Mouse (Mus musculus): ENCODE results near the gene Wfdc5. TPM values are rescaled to one million over a fixed set of nuclear protein-coding genes. Genes with fewer than 3 reads are reported as not detected.

Wfdc5 gene
- polyA plus RNA-seq, 1 experiment from 2014 or later, result not detected

DNA sequence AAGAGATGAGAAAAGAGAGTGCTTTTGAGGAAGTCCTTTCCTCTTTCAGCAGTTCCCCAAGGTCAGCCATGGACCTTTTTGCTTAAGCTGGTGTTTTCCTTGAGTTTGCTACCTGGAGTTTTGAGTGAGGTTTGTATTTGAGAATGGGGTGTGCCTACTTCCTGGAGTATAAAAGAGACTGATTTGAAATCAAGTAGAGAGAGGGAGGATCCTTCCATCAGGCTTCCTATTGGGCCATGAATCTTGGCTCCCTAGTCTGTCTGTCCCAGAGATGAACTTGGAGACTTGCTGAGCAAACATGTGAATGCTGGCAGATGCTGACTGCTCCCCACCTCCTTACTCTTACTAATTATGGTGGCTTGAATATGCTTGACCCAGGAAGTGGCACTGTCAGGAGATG, 9.7 kb upstream of the Wfdc5 start:
- H3K27me3 ChIP-seq (replicated peaks), result no peaks in the 10 kb centered on the region
- no peak for ATAC-seq (replicated peaks)
- no peaks in the 10 kb centered on the region for H3K36me3 ChIP-seq (replicated peaks)
- H3K4me2 ChIP-seq, result no peak overlapping the region
- H3K9ac ChIP-seq, result no peak overlapping the region
- H3K4me3 ChIP-seq, result no peak overlapping the region
- H3K4me1 ChIP-seq, result no peaks in the 10 kb centered on the region
- H3K9me3 ChIP-seq, result no peaks in the 10 kb centered on the region
- no peak overlapping the region for H3K27ac ChIP-seq

DNA sequence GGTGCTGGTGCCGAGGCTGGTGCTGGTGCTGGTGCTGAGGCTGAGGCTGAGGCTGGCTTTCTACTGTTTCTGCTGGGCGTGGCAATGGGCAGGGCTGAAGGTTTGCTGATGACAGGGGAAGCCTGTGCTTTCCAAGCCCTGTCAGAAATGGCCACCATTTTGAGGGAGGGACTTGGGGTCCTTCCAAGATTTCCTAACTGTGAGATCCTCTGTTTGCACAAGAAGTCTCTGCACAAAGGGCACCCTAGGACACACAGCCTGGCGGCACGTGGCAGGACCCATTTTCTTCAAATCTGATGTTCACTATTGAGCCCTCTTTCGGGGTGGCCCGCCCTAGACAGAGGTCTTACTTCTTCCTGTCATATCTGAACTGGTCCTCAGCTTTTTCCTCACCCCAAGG, 8.0 kb upstream of the Wfdc5 start, which contains the start of gene Wfdc12:
TSS of gene Wfdc12 (minus strand) at position 33 of the 400 bp plus-strand sequence.
- H3K36me3 ChIP-seq (replicated peaks), result no peaks in the 10 kb centered on the region
- H3K9ac ChIP-seq, result no peak within 1 kb of the TSS
- no peak within 1 kb of the TSS for H3K4me2 ChIP-seq
- H3K27me3 ChIP-seq (replicated peaks), result no peaks in the 10 kb centered on the region
- H3K27ac ChIP-seq, result no peak within 1 kb of the TSS
- no peak for ATAC-seq (replicated peaks)
- H3K4me3 ChIP-seq, result no peak within 1 kb of the TSS
- no peaks in the 10 kb centered on the region for H3K4me1 ChIP-seq
- WGBS, result 89% methylated on average over 6 of the region's 6 CpGs
- no peaks in the 10 kb centered on the region for H3K9me3 ChIP-seq

DNA sequence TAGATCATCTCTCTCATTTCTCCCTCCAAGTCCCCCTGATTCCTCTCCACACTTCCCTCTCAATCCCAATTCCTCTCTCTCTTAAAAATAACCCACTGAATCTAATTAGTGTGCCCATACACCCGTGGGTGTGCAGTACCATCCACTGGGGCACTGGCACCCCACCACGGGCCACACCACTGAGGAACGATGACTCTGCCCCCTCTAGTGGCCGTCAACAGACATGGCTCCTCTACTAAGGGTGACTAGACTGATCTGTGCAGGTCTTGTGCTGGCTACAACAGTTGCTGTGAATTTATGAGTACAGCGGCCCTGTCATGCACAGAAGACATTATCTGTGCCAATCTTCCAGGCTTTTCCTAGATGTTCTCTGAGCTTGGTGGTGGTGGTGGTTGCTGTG, 6.2 kb upstream of the Wfdc5 start:
- H3K9me3 ChIP-seq, result no peaks in the 10 kb centered on the region
- no peaks in the 10 kb centered on the region for H3K4me1 ChIP-seq
- no peak overlapping the region for H3K27ac ChIP-seq
- H3K4me2 ChIP-seq, result no peak overlapping the region
- WGBS, result 31% methylated on average over 5 of the region's 5 CpGs
- no peak for ATAC-seq (replicated peaks)
- H3K4me3 ChIP-seq, result no peak overlapping the region
- no peaks in the 10 kb centered on the region for H3K27me3 ChIP-seq (replicated peaks)
- no peak overlapping the region for H3K9ac ChIP-seq
- H3K36me3 ChIP-seq (replicated peaks), result no peaks in the 10 kb centered on the region

DNA sequence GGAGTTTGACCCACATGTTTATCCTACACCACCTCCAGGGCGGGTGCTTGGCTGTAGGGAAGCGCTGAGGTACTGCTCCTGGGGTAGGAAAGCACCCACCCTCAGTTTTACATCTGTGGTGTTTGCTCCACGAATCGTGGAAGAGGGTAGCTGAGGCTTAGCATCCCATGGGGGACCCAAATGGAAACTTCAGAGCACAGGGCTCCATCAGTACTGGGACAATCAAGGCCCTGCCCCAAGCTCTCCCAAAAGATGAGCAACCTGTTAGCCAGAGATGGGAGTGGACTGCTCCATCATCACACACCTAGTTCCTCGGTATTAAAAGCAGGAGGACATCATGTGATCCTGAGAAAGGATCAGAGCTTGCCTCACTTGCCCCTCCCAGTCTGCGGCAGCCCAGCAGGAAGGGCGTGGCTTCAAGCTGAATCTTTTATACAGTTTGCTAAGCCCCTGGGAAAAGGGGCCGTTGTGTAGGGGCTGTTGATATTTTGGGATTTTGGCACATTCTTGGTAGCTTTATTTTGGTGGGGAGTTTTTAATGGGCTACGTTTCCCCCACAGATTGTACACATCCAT, 1.7 kb upstream of the Wfdc5 start:
- no peaks in the 10 kb centered on the region for H3K27me3 ChIP-seq (replicated peaks)
- no peak overlapping the region for H3K27ac ChIP-seq
- H3K4me2 ChIP-seq, result no peak overlapping the region
- no peaks in the 10 kb centered on the region for H3K36me3 ChIP-seq (replicated peaks)
- H3K9me3 ChIP-seq, result no peaks in the 10 kb centered on the region
- H3K4me3 ChIP-seq, result no peak overlapping the region
- no peak overlapping the region for H3K9ac ChIP-seq
- ATAC-seq (replicated peaks), result no peak
- no peaks in the 10 kb centered on the region for H3K4me1 ChIP-seq
- WGBS, result 41% methylated on average over 9 of the region's 9 CpGs

DNA sequence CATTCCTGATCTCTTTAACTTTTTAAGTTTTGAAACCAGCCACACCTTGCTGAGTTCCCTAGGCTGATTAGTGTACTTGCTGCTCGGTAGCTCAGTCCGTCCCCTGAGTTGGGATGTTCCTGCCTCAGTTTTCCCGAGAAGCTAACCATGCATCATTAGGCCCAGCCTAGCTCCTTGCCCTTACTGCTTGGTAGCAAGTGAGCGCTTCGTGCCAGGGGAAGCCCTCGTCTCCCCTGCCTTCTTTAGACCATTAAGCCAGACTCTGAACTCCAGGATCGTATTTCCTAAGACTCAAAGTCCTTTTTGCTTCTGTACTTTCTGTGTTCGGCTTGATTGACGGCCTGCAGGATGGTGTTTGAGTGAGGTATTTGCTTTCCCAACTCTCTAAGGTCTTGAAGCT, 798 bp upstream of the Wfdc5 start:
- H3K4me2 ChIP-seq, result no peak overlapping the region
- H3K9ac ChIP-seq, result no peak overlapping the region
- ATAC-seq (replicated peaks), result no peak
- H3K27me3 ChIP-seq (replicated peaks), result no peaks in the 10 kb centered on the region
- no peaks in the 10 kb centered on the region for H3K4me1 ChIP-seq
- no peaks in the 10 kb centered on the region for H3K36me3 ChIP-seq (replicated peaks)
- H3K27ac ChIP-seq, result no peak overlapping the region
- H3K4me3 ChIP-seq, result no peak overlapping the region
- H3K9me3 ChIP-seq, result no peaks in the 10 kb centered on the region
- WGBS, result 72% methylated on average over 9 of the region's 9 CpGs

DNA sequence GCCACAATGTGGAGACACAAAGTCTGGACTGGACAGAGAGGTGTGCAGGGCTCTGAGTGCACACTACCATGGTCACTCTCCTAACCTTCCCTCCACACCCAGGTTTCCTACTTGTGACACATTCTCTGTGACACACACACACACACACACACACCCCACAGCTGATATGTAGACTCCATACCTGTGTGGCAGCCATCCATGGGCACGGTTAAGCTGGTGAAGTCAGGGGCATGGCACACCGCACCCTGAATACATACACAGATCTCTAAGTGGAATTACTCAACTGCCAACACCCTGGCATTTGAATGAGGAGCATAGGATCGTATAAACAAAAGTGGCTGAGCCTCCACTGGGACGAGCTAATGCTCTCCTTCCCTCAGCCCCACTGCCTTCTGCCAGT, 1.8 kb downstream of the Wfdc5 start:
- no peaks in the 10 kb centered on the region for H3K9me3 ChIP-seq
- no peaks in the 10 kb centered on the region for H3K36me3 ChIP-seq (replicated peaks)
- H3K9ac ChIP-seq, result no peak overlapping the region
- no peak overlapping the region for H3K4me3 ChIP-seq
- no peak for ATAC-seq (replicated peaks)
- no peak overlapping the region for H3K4me2 ChIP-seq
- H3K27me3 ChIP-seq (replicated peaks), result no peaks in the 10 kb centered on the region
- no peak overlapping the region for H3K27ac ChIP-seq
- no peaks in the 10 kb centered on the region for H3K4me1 ChIP-seq
- 82% methylated on average over 4 of the region's 4 CpGs for WGBS

DNA sequence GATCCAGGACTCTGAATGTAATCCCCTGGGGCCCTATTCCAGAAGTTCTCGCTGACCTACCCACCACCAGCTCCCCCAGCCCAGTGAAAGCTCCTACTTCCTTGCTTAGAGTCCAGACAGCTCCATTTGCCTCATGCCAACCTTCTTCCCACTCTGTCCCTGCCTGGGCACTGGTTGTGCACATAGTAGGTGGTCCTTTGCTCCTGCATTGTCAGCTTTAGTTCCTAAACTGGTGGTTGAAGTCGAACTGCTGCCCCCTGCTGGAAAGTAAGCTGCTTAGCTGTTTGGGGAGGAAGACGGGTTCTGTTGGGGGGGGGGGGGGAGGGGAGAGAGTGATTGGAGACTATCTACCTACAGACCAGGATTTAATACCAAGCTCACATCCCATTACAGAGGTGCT, 2.4 kb downstream of the Wfdc5 start:
- Histone ChIP-seq H3K36me3 (replicated peaks) (no peaks in the 10 kb centered on the region), H3K9me3 (no peaks in the 10 kb centered on the region), H3K4me3 (no peak overlapping the region), H3K9ac (no peak overlapping the region), H3K4me2 (no peak overlapping the region), H3K27me3 (replicated peaks) (no peaks in the 10 kb centered on the region), H3K4me1 (no peaks in the 10 kb centered on the region), H3K27ac (no peak overlapping the region)
- no peak for ATAC-seq (replicated peaks)
- 38% methylated on average over 3 of the region's 3 CpGs for WGBS

DNA sequence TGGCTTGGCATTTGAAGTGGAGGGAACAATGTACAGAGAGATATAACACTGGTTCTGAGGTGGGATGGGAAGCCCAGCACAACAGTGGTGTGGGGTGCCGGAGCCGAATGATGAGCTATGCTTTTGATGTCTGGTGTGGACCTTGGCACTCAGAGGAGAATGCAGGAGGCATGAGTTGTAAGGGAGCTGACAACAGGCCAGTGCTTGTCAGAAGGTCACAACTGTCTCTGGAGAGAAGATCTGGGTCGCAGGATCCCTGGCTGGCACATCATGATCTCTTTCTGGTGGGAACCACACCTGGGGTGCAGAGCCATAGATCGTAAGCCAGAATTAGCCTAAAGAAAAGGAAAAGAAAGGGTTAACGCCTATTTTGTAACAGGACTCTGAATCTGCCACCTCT, 4.7 kb downstream of the Wfdc5 start:
- no peak for ATAC-seq (replicated peaks)
- WGBS, result 82% methylated on average over 5 of the region's 5 CpGs
- Histone ChIP-seq H3K9ac (no peak overlapping the region), H3K9me3 (no peaks in the 10 kb centered on the region), H3K27ac (no peak overlapping the region), H3K4me3 (no peak overlapping the region), H3K4me1 (no peaks in the 10 kb centered on the region), H3K36me3 (replicated peaks) (no peaks in the 10 kb centered on the region), H3K27me3 (replicated peaks) (0 out of 2 replicates have a peak, but pooled peaks cover 3% of the 10 kb centered on the region), H3K4me2 (no peak overlapping the region)

DNA sequence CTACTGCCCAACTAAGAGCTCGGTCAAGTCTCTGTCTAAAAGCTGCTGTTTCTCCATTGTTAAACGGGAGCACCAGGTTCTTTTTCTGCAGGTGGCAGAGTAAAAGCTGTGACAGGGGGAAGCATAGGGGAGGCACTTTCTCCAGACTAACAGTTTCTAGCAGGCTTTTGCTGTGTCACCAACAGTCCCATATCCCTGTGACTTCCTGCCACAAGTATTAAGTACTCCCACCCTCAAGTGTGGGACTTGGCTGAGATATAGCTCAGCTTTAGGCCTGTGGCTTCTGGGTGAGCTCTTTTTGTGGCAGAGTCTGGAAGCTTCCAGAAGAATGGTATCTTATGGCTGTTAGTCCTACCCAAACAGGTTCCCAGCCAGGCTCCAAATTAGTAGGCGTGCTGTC, 6.7 kb downstream of the Wfdc5 start:
- Histone ChIP-seq H3K9me3 (no peaks in the 10 kb centered on the region), H3K36me3 (replicated peaks) (no peaks in the 10 kb centered on the region), H3K9ac (no peak overlapping the region), H3K27ac (no peak overlapping the region), H3K4me3 (no peak overlapping the region), H3K4me2 (no peak overlapping the region), H3K27me3 (replicated peaks) (peaks cover 14% of the 10 kb centered on the region), H3K4me1 (peaks cover 9% of the 10 kb centered on the region)
- ATAC-seq (replicated peaks), result no peak
- 75% methylated on average over 3 of the region's 3 CpGs for WGBS

DNA sequence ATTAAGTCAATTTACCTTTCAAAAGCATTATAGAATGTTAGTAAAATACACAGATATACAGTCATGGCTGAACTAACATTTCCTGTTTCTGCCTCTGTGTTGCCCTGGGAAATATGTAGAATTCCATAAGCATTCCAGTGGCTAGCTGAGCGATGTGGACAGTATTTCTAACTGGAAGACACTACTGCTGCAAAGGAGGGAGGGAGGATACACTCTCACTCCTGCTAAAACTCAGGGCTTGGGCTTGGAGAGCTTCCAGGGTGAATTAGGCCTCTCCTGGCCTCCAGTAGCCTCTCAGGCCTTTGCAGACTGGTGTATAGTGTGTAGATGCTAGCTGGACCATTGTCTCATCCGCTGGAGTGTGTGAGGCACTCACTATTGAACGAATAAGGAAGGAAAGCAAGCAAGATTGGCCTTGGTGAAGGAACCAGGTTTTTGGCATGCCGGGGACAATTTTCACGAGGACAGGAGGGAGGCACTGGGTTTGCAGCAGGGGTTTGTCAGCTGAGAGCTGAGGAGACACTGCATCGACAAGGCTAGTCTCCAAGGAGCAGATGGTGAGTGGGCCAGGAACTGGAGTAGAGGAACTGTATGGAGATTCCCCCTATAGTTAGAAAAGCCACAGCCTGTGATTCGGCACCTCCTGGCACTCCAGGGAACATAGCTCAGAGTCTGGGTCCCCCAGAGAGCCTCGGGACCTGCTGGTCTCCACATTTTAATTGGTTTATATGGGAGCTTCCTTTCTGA, 7.7 kb downstream of the Wfdc5 start:
- Histone ChIP-seq H3K36me3 (replicated peaks) (no peaks in the 10 kb centered on the region), H3K9ac (no peak overlapping the region), H3K27me3 (replicated peaks) (peaks cover 24% of the 10 kb centered on the region), H3K4me1 (peaks cover 19% of the 10 kb centered on the region), H3K9me3 (no peaks in the 10 kb centered on the region), H3K27ac (no peak overlapping the region), H3K4me2 (no peak overlapping the region), H3K4me3 (no peak overlapping the region)
- ATAC-seq (replicated peaks), result no peak
- 75% methylated on average over 8 of the region's 8 CpGs for WGBS

DNA sequence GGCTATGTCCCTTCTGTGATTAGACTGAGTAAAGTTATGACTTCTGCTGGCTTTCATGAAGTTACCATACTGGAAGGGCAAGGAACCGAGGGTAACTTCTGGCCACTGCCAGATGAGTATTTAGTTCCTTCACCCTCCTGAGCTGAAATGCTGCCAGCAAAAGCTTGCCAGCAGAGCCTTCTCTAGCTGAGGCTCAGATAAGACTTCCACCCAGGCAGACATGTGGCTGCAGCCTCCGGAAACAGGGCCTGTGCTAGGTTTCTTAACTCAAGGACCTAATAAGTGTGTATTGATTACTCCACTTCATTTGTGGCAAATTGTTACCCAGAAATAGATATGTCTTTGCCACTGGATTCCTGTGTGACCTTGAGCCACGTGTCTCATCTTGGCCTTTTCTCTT, 9.1 kb downstream of the Wfdc5 start:
- Histone ChIP-seq H3K4me3 (no peak overlapping the region), H3K4me2 (no peak overlapping the region), H3K27ac (no peak overlapping the region), H3K9me3 (no peaks in the 10 kb centered on the region), H3K36me3 (replicated peaks) (no peaks in the 10 kb centered on the region), H3K4me1 (peaks cover 23% of the 10 kb centered on the region), H3K27me3 (replicated peaks) (peaks cover 39% of the 10 kb centered on the region), H3K9ac (no peak overlapping the region)
- ATAC-seq (replicated peaks), result no peak
- WGBS, result 81% methylated on average over 3 of the region's 3 CpGs

DNA sequence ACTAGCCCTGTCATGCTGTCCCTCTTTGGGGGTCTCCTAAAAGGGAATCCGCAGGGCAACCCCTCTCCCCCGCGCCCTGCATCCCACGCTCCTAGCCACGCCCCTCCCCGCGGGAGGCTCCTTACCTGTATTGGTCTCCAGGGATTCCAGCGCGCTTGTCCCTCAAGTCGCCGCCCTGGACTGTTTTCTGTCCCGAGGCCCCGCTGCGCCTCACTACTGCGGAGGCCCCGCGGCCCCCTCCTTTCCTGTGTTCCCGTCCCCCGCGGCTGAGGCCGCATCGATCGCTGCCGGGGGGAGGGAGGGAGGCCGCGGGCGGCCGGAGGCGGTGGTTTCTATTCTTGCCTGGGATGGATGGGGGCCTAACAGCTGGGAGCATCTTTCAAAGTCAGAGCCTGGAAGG, 11.6 kb downstream of the Wfdc5 start, which contains the start of gene Kcns1:
TSS of gene Kcns1 (minus strand) at position 212 of the 400 bp plus-strand sequence.
- H3K4me1 ChIP-seq, result peaks cover 30% of the 10 kb centered on the region
- no peaks in the 10 kb centered on the region for H3K36me3 ChIP-seq (replicated peaks)
- no peak for ATAC-seq (replicated peaks)
- no peaks in the 10 kb centered on the region for H3K9me3 ChIP-seq
- 1% methylated on average over 28 of the region's 29 CpGs for WGBS
- peaks cover 63% of the 10 kb centered on the region for H3K27me3 ChIP-seq (replicated peaks)
- H3K4me3 ChIP-seq, result peak within 1 kb of the TSS; percentile 36
- H3K27ac ChIP-seq, result no peak within 1 kb of the TSS
- H3K9ac ChIP-seq, result peak within 1 kb of the TSS; percentile 23
- H3K4me2 ChIP-seq, result peak within 1 kb of the TSS; percentile 67

DNA sequence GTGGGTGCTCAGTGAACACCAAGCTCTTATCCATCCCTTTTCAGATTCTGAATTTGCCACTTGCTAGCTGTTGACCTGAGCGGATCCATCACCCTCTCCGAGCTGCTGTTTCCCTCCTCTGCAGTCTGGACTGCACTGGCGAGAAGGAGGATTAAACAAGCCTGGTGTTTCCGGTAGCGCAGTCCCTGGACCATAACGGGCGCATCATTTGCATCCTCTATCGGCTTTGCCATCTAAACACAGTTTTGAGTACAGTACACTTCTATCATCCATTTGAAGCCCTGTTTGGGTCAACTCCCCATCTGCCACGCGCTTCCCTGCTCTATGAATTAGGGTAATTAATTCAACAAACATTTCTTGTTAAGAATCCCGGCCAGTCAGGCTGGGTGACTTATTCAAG, 12.2 kb downstream of the Wfdc5 start:
- no peak for ATAC-seq (replicated peaks)
- Histone ChIP-seq H3K4me3 (peak overlapping the region; percentile 36), H3K36me3 (replicated peaks) (no peaks in the 10 kb centered on the region), H3K4me1 (peaks cover 30% of the 10 kb centered on the region), H3K27ac (no peak overlapping the region), H3K9ac (no peak overlapping the region), H3K9me3 (no peaks in the 10 kb centered on the region), H3K4me2 (peak overlapping the region; percentile 67), H3K27me3 (replicated peaks) (peaks cover 63% of the 10 kb centered on the region)
- WGBS, result 2% methylated on average over 11 of the region's 11 CpGs

All from midbrain, embryonic 15.5 days (tissue).